Mouse (Mus musculus): ENCODE results near the gene Rimbp3.

GRCm38 (mm10) chr16:17255270-17255669, 46.9 kb downstream of the Rimbp3 start:
- TF ChIP-seq RCOR1 (conservative IDR thresholded peaks at IDR 0.05; ENCODE audit: low read depth, low read length) (no peak), CTCF (conservative IDR thresholded peaks at IDR 0.05 in 1 of 2, IDR thresholded peaks at IDR 0.05 in 1 of 2; ENCODE audit: low read depth in 2 of 2, low read length in 2 of 2) (no peak), ELF1 (IDR thresholded peaks at IDR 0.05; ENCODE audit: low read depth, low read length) (no peak), EP300 (IDR thresholded peaks at IDR 0.05; ENCODE audit: low read length) (no peak), USF1 (IDR thresholded peaks at IDR 0.05; ENCODE audit: low read depth, low read length) (no peak), POLR2A (IDR thresholded peaks at IDR 0.05; ENCODE audit: low read depth, low read length) (no peak), GABPA (IDR thresholded peaks at IDR 0.05; ENCODE audit: insufficient replicate concordance, low read depth, low read length) (no peak), ZMIZ1 (IDR thresholded peaks at IDR 0.05; ENCODE audit: low read depth, low read length) (no peak), MAFK (IDR thresholded peaks at IDR 0.05; ENCODE audit: insufficient replicate concordance, low read length) (no peak), MXI1 (IDR thresholded peaks at IDR 0.05; ENCODE audit: low read depth, low read length) (no peak), ZC3H11A (IDR thresholded peaks at IDR 0.05; ENCODE audit: low read depth, low read length) (no peak), MAZ (IDR thresholded peaks at IDR 0.05; ENCODE audit: low read depth, low read length) (no peak), KAT2A (IDR thresholded peaks at IDR 0.05; ENCODE audit: insufficient replicate concordance, low read length) (no peak)
